Mouse (Mus musculus) gastrocnemius, adult 8-10 months (tissue): ENCODE results near the gene Asrgl1. TPM values are rescaled to one million over a fixed set of nuclear protein-coding genes. Genes with fewer than 3 reads are reported as not detected.
"Not testable (repeated sequence)": the region's sequence is repeated elsewhere in the genome, so short reads cannot be mapped to it uniquely, and the experiment has no call there.

Experiments used
- DNase-seq, 2 experiments: peaks; one replicate each; pipeline ENCODE4 v3.0.0; 2022; ENCODE audit warnings: low spot score in 2 of 2
- total RNA-seq, 4 experiments: library from RNA; stranded (reverse); gene quantifications; 2 replicates each; pipeline ENCODE4 v1.2.4; 2022

Asrgl1 gene
- 10 to 100 TPM; 33.7 to 48.2 (median 36.1) TPM for total RNA-seq

GRCm38 (mm10) chr19:9135512-9136331 is at the start of gene Asrgl1:
TSS of gene Asrgl1 (minus strand) at chr19:9135636.
- peak; percentile 84 to 87 for DNase-seq

GRCm38 (mm10) chr19:9146214-9146613 is 10.8 kb upstream of the Asrgl1 start:
- no peak for DNase-seq

- DNase-seq, result no peak
Observed at GRCm38 (mm10) chr19:9143639-9144125, 8.2 kb upstream of the Asrgl1 start.

GRCm38 (mm10) chr19:9143230-9143629 is 7.8 kb upstream of the Asrgl1 start:
- no peak for DNase-seq

GRCm38 (mm10) chr19:9140361-9140760 is 4.9 kb upstream of the Asrgl1 start:
- not testable (repeated sequence) for DNase-seq

- DNase-seq, result no peak
Observed at GRCm38 (mm10) chr19:9137159-9137558, 1.7 kb upstream of the Asrgl1 start.

GRCm38 (mm10) chr19:9134746-9135511 is 507 bp downstream of the Asrgl1 start:
- no peak for DNase-seq

GRCm38 (mm10) chr19:9129996-9130395 is 5.4 kb downstream of the Asrgl1 start:
- no peak for DNase-seq

- no peak for DNase-seq
Observed at GRCm38 (mm10) chr19:9128499-9129194, 6.8 kb downstream of the Asrgl1 start.

GRCm38 (mm10) chr19:9123986-9124385 is 11.4 kb downstream of the Asrgl1 start:
- DNase-seq, result not testable (repeated sequence)

GRCm38 (mm10) chr19:9122390-9122789 is 13.0 kb downstream of the Asrgl1 start:
- DNase-seq, result no peak

- DNase-seq, result no peak
Observed at GRCm38 (mm10) chr19:9119655-9120425, 15.6 kb downstream of the Asrgl1 start.

GRCm38 (mm10) chr19:9117275-9117674 is 18.2 kb downstream of the Asrgl1 start:
- no peak for DNase-seq

- no peak for DNase-seq
Observed at GRCm38 (mm10) chr19:9116268-9116667, 19.2 kb downstream of the Asrgl1 start.

- peak; percentile 65 to 70 for DNase-seq
Observed at GRCm38 (mm10) chr19:9112043-9112442, 23.4 kb downstream of the Asrgl1 start.

- DNase-seq, result peak in 1 of 2 experiments; percentile 33
Observed at GRCm38 (mm10) chr19:9110182-9110869, 25.1 kb downstream of the Asrgl1 start.

GRCm38 (mm10) chr19:9108536-9108935 is 26.9 kb downstream of the Asrgl1 start:
- DNase-seq, result no peak

GRCm38 (mm10) chr19:9107379-9107755 is 28.1 kb downstream of the Asrgl1 start:
- DNase-seq, result no peak

GRCm38 (mm10) chr19:9106751-9107378 is 28.6 kb downstream of the Asrgl1 start:
- no peak for DNase-seq

GRCm38 (mm10) chr19:9106096-9106495 is 29.3 kb downstream of the Asrgl1 start:
- peak in 1 of 2 experiments; percentile 47 for DNase-seq
